Mouse (Mus musculus) CH12.LX (cell line): ENCODE data around the gene Syne4. TPM values are rescaled to one million over a fixed set of nuclear protein-coding genes. Genes with fewer than 3 reads are reported as not detected.

Experiments
- DNase-seq: peaks from one replicate; pipeline ENCODE4 v3.0.0-alpha.2; 2013; ENCODE audit errors: extremely low read depth
- H3K27ac ChIP-seq: 2 replicates; pipeline ENCODE4 v1.5.1; 2012; ENCODE audit warnings: low read depth, mild to moderate bottlenecking, control low read depth, moderate library complexity; ENCODE audit not compliant: insufficient read depth
- H3K27me3 ChIP-seq: replicated peaks from 2 replicates; pipeline ENCODE3; 2012; ENCODE audit warnings: inconsistent platforms
- H3K36me3 ChIP-seq, 2 experiments: replicated peaks in 1 of 2; 2 replicates each; pipeline versions ENCODE3 to v1.6.1; 2012; ENCODE audit warnings: inconsistent platforms in 1 of 2, low read length in 1 of 2, mild to moderate bottlenecking in 1 of 2, mixed read lengths in 1 of 2, moderate library complexity in 1 of 2; ENCODE audit not compliant: control insufficient read depth in 1 of 2, insufficient read depth in 1 of 2
- H3K4me1 ChIP-seq, 2 experiments: 2 replicates each; pipeline ENCODE4 v1.6.1; 2012; ENCODE audit warnings: inconsistent platforms in 1 of 2, moderate library complexity in 1 of 2; ENCODE audit not compliant: insufficient read depth in 2 of 2, control insufficient read depth in 1 of 2
- H3K4me2 ChIP-seq: 2 replicates; pipeline ENCODE4 v1.6.1; 2012; ENCODE audit warnings: low read depth, mild to moderate bottlenecking, control low read depth; ENCODE audit not compliant: poor library complexity, insufficient read depth, severe bottlenecking
- H3K4me3 ChIP-seq, 3 experiments: fragments of 150-350 bp in 1 of 3; sonication (generic) in 1 of 3; replicated peaks in 1 of 3; 2 replicates each; pipeline versions ENCODE3 to v1.5.1; 2011 to 2012; ENCODE audit warnings: low read depth in 2 of 3, low read length in 2 of 3, mild to moderate bottlenecking in 2 of 3, moderate library complexity in 2 of 3, control low read depth in 1 of 3, improper control_type of control experiment in 1 of 3, inconsistent platforms in 1 of 3, mixed read lengths in 1 of 3; ENCODE audit not compliant: poor library complexity in 1 of 3
- H3K79me2 ChIP-seq: replicated peaks from 2 replicates; pipeline ENCODE4 v1.6.1; 2012; ENCODE audit warnings: mild to moderate bottlenecking, moderate library complexity; ENCODE audit not compliant: control insufficient read depth, poor library complexity, insufficient read depth, severe bottlenecking; ENCODE audit errors: extremely low read depth
- H3K9ac ChIP-seq: 2 replicates; pipeline ENCODE4 v1.6.1; 2012; ENCODE audit warnings: low read depth, mild to moderate bottlenecking, control low read depth, moderate library complexity; ENCODE audit not compliant: insufficient read depth
- H3K9me3 ChIP-seq: replicated peaks from 2 replicates; pipeline ENCODE3; 2012; ENCODE audit warnings: low read length, inconsistent platforms, mixed read lengths
- BHLHE40 ChIP-seq: IDR thresholded peaks from 2 replicates; pipeline ENCODE4 v1.6.1; 2011; ENCODE audit warnings: mild to moderate bottlenecking, low read depth, low read length, improper control_type of control experiment
- CHD2 ChIP-seq: IDR thresholded peaks from 2 replicates; pipeline ENCODE4 v1.6.1; 2011; ENCODE audit warnings: low read length, improper control_type of control experiment
- E2F4 ChIP-seq: IDR thresholded peaks from 2 replicates; pipeline ENCODE4 v1.6.1; 2011; ENCODE audit warnings: low read depth, low read length, improper control_type of control experiment; ENCODE audit not compliant: insufficient replicate concordance
- ELF1 ChIP-seq: IDR thresholded peaks from 2 replicates; pipeline ENCODE4 v1.6.1; 2014; ENCODE audit warnings: low read depth, mild to moderate bottlenecking, inconsistent platforms, low read length, improper control_type of control experiment
- IRF4 ChIP-seq: IDR thresholded peaks from 2 replicates; pipeline ENCODE4 v1.6.1; 2014; ENCODE audit warnings: low read depth, mild to moderate bottlenecking, inconsistent platforms, low read length, improper control_type of control experiment
- JUND ChIP-seq: conservative IDR thresholded peaks from 2 replicates; pipeline ENCODE4 v1.6.1; 2011; ENCODE audit warnings: low read depth, low read length, improper control_type of control experiment
- MAX ChIP-seq: IDR thresholded peaks from 2 replicates; pipeline ENCODE4 v1.6.1; 2011; ENCODE audit warnings: low read length, improper control_type of control experiment
- MXI1 ChIP-seq: IDR thresholded peaks from 2 replicates; pipeline ENCODE4 v1.6.1; 2011; ENCODE audit warnings: mild to moderate bottlenecking, low read depth, low read length, improper control_type of control experiment
- MYC ChIP-seq: IDR thresholded peaks from 2 replicates; pipeline ENCODE4 v1.6.1; 2011; ENCODE audit warnings: low read depth, mild to moderate bottlenecking, improper control_type of control experiment, low read length
- NELFE ChIP-seq: IDR thresholded peaks from 2 replicates; pipeline ENCODE4 v1.6.1; 2011; ENCODE audit warnings: low read depth, low read length, improper control_type of control experiment
- POLR2A ChIP-seq: IDR thresholded peaks from 2 replicates; pipeline ENCODE4 v1.6.1; 2011; ENCODE audit warnings: low read depth, mild to moderate bottlenecking, improper control_type of control experiment, low read length
- RAD21 ChIP-seq: IDR thresholded peaks from 2 replicates; pipeline ENCODE4 v1.6.1; 2011; ENCODE audit warnings: low read depth, mild to moderate bottlenecking, low read length, improper control_type of control experiment, moderate library complexity
- RCOR1 ChIP-seq: conservative IDR thresholded peaks from 2 replicates; pipeline ENCODE4 v1.6.1; 2012; ENCODE audit warnings: low read depth, mild to moderate bottlenecking, inconsistent platforms, low read length, improper control_type of control experiment
- SIN3A ChIP-seq: IDR thresholded peaks from 2 replicates; pipeline ENCODE4 v1.6.1; 2012; ENCODE audit warnings: low read length, improper control_type of control experiment, inconsistent platforms
- SMC3 ChIP-seq: IDR thresholded peaks from 2 replicates; pipeline ENCODE4 v1.6.1; 2011; ENCODE audit warnings: low read depth, low read length, improper control_type of control experiment
- TBP ChIP-seq: conservative IDR thresholded peaks from 2 replicates; pipeline ENCODE4 v1.6.1; 2011; ENCODE audit warnings: low read depth, low read length, improper control_type of control experiment
- USF1 ChIP-seq: IDR thresholded peaks from 2 replicates; pipeline ENCODE4 v1.6.1; 2014; ENCODE audit warnings: low read depth, mild to moderate bottlenecking, inconsistent platforms, low read length, improper control_type of control experiment
- dilution Hi-C: fragments of 300-500 bp; cut with MboI; formaldehyde crosslinking; loops from 2 replicates; pipeline ENCODE4 v1.14.3; 2020; ENCODE audit warnings: low sequenced_read_pairs; ENCODE audit not compliant: extremely low pct_unique_long_range_greater_than_20kb, extremely low pct_ligation_motif_present
- in situ Hi-C: fragments of 300-500 bp; cut with MboI; formaldehyde crosslinking; loops from 3 replicates; pipeline ENCODE4 v1.14.3; 2019; ENCODE audit warnings: low sequenced_read_pairs, low pct_ligation_motif_present, low pct_unique_long_range_greater_than_20kb, mixed read lengths
- polyA plus RNA-seq: library from polyadenylated mRNA; unstranded; fragments of >175 nt; gene quantifications from 2 replicates; pipeline ENCODE4 v1.2.1, GENCODE M21; 2012; ENCODE audit warnings: low read depth; ENCODE audit not compliant: insufficient read length
- total RNA-seq, 2 experiments: library from RNA; depleted of rRNA; stranded (reverse); fragments of 300-350 nt in 1 of 2; fragments of >200 nt in 1 of 2; gene quantifications; 2 replicates each; pipeline ENCODE4 v1.2.3; 2012 to 2014

The Syne4 gene
- total and polyA plus RNA-seq, 3 experiments, result 0.70 to 3.1 (median 1.9) TPM

GRCm38 (mm10) chr7:30279536-30279935 lies 35.1 kb upstream of the Syne4 start:
- no peaks in the 10 kb centered on the region for H3K27me3 ChIP-seq
- dilution Hi-C loops (no loop called here), in situ Hi-C loops (no loop called here)
- peak overlapping the region; percentile 67; the same call in 1 of the 2 replicates for H3K9ac ChIP-seq
- H3K4me3 ChIP-seq, result peak overlapping the region; percentile 61 to 98 (median 76)
- DNase-seq, result no peak
- H3K36me3 ChIP-seq, result peaks cover 0 to 20% of the 10 kb centered on the region in 2 experiments
- peaks cover 5% of the 10 kb centered on the region; the same call in 1 of the 2 replicates for H3K79me2 ChIP-seq
- TF ChIP-seq RAD21, result no peak
- TF ChIP-seq MAX, result peak; percentile 23; the same call in 1 of the 2 replicates
- no peaks in the 10 kb centered on the region for H3K9me3 ChIP-seq
- H3K27ac ChIP-seq, result no peak overlapping the region
- peaks cover 5 to 35% of the 10 kb centered on the region in 2 experiments for H3K4me1 ChIP-seq
- H3K4me2 ChIP-seq, result peak overlapping the region; percentile 83

- H3K79me2 ChIP-seq, result peaks cover 5% of the 10 kb centered on the region; the same call in 1 of the 2 replicates
- no peaks in the 10 kb centered on the region for H3K27me3 ChIP-seq
- H3K4me2 ChIP-seq, result peak within 1 kb of the TSS; percentile 83
- no peaks in the 10 kb centered on the region for H3K9me3 ChIP-seq
- peak within 1 kb of the TSS; percentile 61 to 98 (median 76) for H3K4me3 ChIP-seq
- dilution Hi-C loops (no loop called here), in situ Hi-C loops (no loop called here)
- H3K36me3 ChIP-seq, result peaks cover 0 to 14% of the 10 kb centered on the region in 2 experiments
- H3K9ac ChIP-seq, result peak within 1 kb of the TSS; percentile 80
- TF ChIP-seq NELFE, result peak; percentile 67; the same call in 1 of the 2 replicates
- 0 out of 2 replicates have a peak, but pooled peaks have one; percentile 16 for TF ChIP-seq IRF4
- TF ChIP-seq USF1, result no peak
- peak; percentile 72 for TF ChIP-seq POLR2A
- no peak for TF ChIP-seq MAX
- TF ChIP-seq SIN3A, result peak; percentile 72
- TF ChIP-seq BHLHE40, result no peak
- TF ChIP-seq MYC, result no peak
- peak; percentile 88 for TF ChIP-seq CHD2
- peak; percentile 77; the same call in 1 of the 2 replicates for TF ChIP-seq E2F4
- TF ChIP-seq RCOR1, result no peak
- TF ChIP-seq MXI1, result no peak
- TF ChIP-seq TBP, result peak; percentile 92
- no peak for TF ChIP-seq SMC3
- TF ChIP-seq ELF1, result peak; percentile 84
- TF ChIP-seq JUND, result no peak
- peak; percentile 96 for DNase-seq
- peak within 1 kb of the TSS; percentile 97 for H3K27ac ChIP-seq
- peaks cover 5 to 29% of the 10 kb centered on the region in 2 experiments for H3K4me1 ChIP-seq
Measured at GRCm38 (mm10) chr7:30279951-30280669, 34.5 kb upstream of the Syne4 start, which contains the start of the genes Thap8 and Wdr62. TSS of gene Thap8 (plus strand) at chr7:30280094. TSS of gene Wdr62 (minus strand) at chr7:30280419.
